In genomic region chr14:47544877-47545276, GRCm38 (mm10) we compare ENCODE assay signal across 18 mouse cellular contexts.
"Had no signal": no experiment of that assay in that cellular context is flagged by ENCODE, and none has a peak within 500 bp of the region (broad histone marks: within the 10 kb centered on the region; RNA-seq: fewer than 3 reads in every experiment).

No protein-coding gene starts in this region.

- DNase-seq: kidney, adult 11 months; kidney, adult 8-10 months; kidney, postnatal 10 days; kidney, postnatal 4 days; left cerebral cortex, postnatal 4 days; lung, adult 2 months; lung, postnatal 36 days; thymus, adult 18-20 months; thymus, postnatal 36 days had no signal

- H3K4me3 ChIP-seq: intestine, embryonic 15.5 days; kidney, embryonic 15.5 days; limb, embryonic 12.5 days; limb, embryonic 15.5 days; midbrain, embryonic 10.5 days; midbrain, embryonic 13.5 days; myocyte; neural tube, embryonic 13.5 days had no signal

- H3K9me3 ChIP-seq: intestine, embryonic 15.5 days; kidney, embryonic 15.5 days; limb, embryonic 12.5 days; limb, embryonic 15.5 days; midbrain, embryonic 10.5 days; midbrain, embryonic 13.5 days; neural tube, embryonic 13.5 days had no signal

- H3K27ac ChIP-seq: intestine, embryonic 15.5 days; kidney, embryonic 15.5 days; limb, embryonic 12.5 days; limb, embryonic 15.5 days; midbrain, embryonic 10.5 days; midbrain, embryonic 13.5 days; neural tube, embryonic 13.5 days had no signal

- H3K4me2 ChIP-seq: intestine, embryonic 15.5 days; kidney, embryonic 15.5 days; limb, embryonic 12.5 days; limb, embryonic 15.5 days; midbrain, embryonic 13.5 days; neural tube, embryonic 13.5 days had no signal

- H3K9ac ChIP-seq: intestine, embryonic 15.5 days; kidney, embryonic 15.5 days; limb, embryonic 12.5 days; limb, embryonic 15.5 days; midbrain, embryonic 13.5 days; neural tube, embryonic 13.5 days had no signal

- H3K4me1 ChIP-seq: intestine, embryonic 15.5 days; kidney, embryonic 15.5 days; limb, embryonic 12.5 days; limb, embryonic 15.5 days; midbrain, embryonic 10.5 days; midbrain, embryonic 13.5 days; neural tube, embryonic 13.5 days had no signal

- H3K27me3 ChIP-seq: intestine, embryonic 15.5 days; kidney, embryonic 15.5 days; limb, embryonic 12.5 days; limb, embryonic 15.5 days; midbrain, embryonic 13.5 days; neural tube, embryonic 13.5 days had no signal

- ATAC-seq: intestine, embryonic 15.5 days; midbrain, embryonic 13.5 days; midbrain, embryonic 16.5 days had no signal
